Mouse (Mus musculus) Patski (cell line): ENCODE data around the gene Rps6kb2. TPM values are rescaled to one million over a fixed set of nuclear protein-coding genes. Genes with fewer than 3 reads are reported as not detected.

Experiments used
- ATAC-seq: fragments of 100-300 bp; one replicate; pipeline ENCODE4 v1.8.0; 2021
- CTCF ChIA-PET: fragments of 350-600 bp; sonication (Branson Sonifier 250); formaldehyde crosslinking; loops from one replicate; lab custom pipeline; 2022; ENCODE audit warnings: inconsistent platforms; lab: Charles Lee
- POLR2A ChIA-PET: fragments of 350-600 bp; sonication (Branson Sonifier 250); formaldehyde crosslinking; loops from one replicate; lab custom pipeline; 2022; ENCODE audit warnings: antibody characterized with exemption, inconsistent platforms; lab: Charles Lee
- DNase-seq: peaks from one replicate; pipeline ENCODE4 v3.0.0-alpha.2; 2011; ENCODE audit warnings: low read depth, low spot score
- H3K27me3 ChIP-seq: fragments of 371-371 bp; one replicate; pipeline ENCODE4 v1.5.1; 2021
- CTCF ChIP-seq: fragments of 100-300 bp; IDR thresholded peaks from one replicate; pipeline ENCODE4 v1.5.1; 2021
- in situ Hi-C: fragments of 300-500 bp; cut with MboI; formaldehyde crosslinking; loops from 3 replicates; pipeline ENCODE4 v1.11.1; 2018; ENCODE audit warnings: low pct_unique_long_range_greater_than_20kb, mixed read lengths
- polyA plus RNA-seq: library from polyadenylated mRNA; unstranded; gene quantifications from one replicate; pipeline ENCODE4 v1.2.3, GENCODE M21; 2021

Rps6kb2 gene
- polyA plus RNA-seq, 1 experiment from 2014 or later, result 43.0 TPM

DNA sequence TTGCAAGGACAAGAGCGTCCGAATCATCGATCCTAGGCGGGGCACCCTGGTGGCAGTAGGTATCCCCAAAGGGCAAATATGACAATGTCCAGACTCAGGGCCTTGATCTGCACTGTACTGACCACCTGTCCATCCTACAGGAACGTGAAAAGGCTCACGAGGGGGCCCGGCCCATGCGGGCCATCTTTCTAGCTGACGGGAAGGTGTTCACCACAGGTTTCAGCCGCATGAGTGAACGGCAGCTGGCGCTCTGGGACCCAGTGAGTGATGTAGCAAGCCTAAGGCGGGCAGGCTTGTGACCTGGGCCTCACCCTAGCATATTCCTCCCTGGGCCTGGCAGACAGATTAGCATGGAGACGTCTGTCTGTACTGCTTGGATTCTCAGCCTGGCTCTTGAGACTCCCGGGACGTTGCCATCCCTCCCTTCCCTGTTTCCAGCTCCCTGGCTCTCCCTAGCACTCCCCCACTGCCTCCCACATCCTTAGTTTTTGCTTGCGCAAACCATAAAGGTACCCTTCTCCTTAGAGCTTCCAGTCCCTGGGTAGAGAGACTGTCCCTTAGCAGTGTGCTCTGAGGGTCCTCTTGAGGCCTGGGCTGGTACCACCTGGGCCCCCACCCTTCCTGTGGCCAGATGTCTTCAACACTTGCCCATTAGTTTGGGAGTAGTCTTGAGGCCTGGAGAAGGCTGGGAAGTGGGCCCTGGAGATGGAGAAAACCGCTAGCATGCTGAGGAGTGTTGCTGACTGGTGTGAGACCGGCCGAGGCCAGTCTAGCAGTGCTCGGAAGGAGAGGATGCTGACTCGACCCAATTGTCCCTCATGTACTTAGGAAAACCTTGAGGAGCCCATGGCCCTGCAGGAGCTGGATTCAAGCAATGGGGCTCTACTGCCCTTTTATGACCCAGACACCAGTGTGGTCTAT, 12.3 kb downstream of the Rps6kb2 start:
- H3K27me3 ChIP-seq, result no peaks in the 10 kb centered on the region
- in situ Hi-C loops, result no loop called here
- ChIA-PET CTCF (no interaction called here), POLR2A (interaction anchor here (0.5 to 0.7 kb wide), 2 partner anchors 102 to 115 kb away, joined by 3 read pairs; no protein-coding TSS in a partner anchor)
- no peak for TF ChIP-seq CTCF
- ATAC-seq (no peak), DNase-seq (no peak)

DNA sequence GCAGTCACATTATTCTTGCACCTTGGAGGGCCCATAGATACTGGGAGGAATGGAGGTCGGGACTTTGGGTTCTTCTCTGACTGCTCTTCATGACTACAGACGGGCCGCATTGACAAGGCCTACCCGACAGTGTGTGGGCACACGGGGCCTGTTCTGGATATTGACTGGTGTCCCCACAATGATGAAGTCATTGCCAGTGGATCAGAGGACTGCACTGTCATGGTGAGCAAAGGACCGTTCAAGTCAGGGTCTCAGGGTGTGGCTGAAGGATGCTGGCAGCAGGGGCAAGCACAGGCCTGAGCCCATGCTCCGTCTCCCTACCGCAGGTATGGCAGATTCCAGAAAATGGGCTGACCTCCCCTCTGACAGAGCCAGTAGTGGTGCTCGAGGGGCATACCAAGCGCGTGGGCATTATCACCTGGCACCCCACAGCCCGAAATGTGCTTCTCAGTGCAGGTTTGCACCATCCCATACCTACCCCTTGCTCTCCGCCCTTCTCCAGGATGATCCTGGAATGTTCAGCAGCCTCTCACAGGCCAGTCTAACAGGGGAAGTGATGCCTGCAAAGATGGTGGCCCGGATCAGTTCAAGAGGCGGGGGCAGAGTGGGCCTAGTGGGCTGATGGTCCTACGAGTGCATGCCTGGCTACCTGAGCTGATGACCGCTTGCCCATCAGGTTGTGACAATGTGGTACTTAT, 13.2 kb downstream of the Rps6kb2 start:
- ATAC-seq (no peak), DNase-seq (no peak)
- ChIA-PET POLR2A (interaction anchor here (0.5 to 1.8 kb wide), 4 partner anchors 16 to 101 kb away, joined by 3 to 4 read pairs (median 3); partner anchors contain the start of gene Rad9a), CTCF (no interaction called here)
- in situ Hi-C loops, result no loop called here
- no peak for TF ChIP-seq CTCF
- no peaks in the 10 kb centered on the region for H3K27me3 ChIP-seq

DNA sequence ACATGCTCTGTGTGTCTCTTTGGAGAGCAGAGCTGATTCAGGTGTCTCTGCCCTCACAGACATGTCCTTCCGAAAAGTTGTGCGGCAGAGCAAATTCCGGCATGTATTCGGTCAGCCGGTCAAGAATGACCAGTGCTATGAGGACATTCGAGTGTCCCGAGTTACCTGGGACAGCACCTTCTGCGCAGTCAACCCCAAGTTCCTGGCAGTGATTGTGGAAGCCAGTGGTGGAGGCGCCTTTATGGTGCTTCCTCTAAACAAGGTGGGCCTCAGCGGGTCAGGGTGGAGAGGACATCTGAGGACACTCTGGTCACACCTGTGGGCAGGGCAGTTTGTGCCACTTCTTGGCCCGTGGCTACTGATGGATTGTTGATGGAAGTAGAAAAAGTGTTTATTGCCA, 13.9 kb downstream of the Rps6kb2 start:
- ChIA-PET CTCF (interaction anchor here (1.3 kb wide), 1 partner anchor 20 kb away, joined by 5 read pairs; no protein-coding TSS in a partner anchor), POLR2A (interaction anchor here (1.4 to 1.8 kb wide), 2 partner anchors 16 to 52 kb away, joined by 3 to 4 read pairs; partner anchors contain the start of gene Rad9a)
- in situ Hi-C loops, result no loop called here
- ATAC-seq, result no peak
- H3K27me3 ChIP-seq, result no peaks in the 10 kb centered on the region
- no peak for TF ChIP-seq CTCF
- DNase-seq, result no peak

DNA sequence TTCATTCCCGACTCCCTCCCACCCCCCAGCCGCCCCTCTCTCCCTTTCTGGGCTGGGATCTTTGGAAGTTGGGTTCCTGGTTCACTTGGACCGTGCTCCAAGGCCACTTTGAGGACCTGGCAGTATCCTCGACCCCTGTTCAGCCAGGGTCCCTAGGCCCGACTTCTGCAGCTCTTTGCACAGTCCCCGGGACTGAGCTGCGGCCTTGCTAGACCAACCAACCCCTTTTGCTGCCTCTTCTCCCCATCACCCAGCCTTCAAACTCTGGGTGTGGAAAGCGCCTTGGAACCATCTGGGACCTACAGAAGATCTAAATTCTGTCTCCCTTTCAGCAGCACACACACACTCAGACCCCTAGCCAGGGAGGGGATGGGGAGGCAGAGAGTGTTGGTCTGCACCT, 14.3 kb downstream of the Rps6kb2 start:
- TF ChIP-seq CTCF, result no peak
- no peaks in the 10 kb centered on the region for H3K27me3 ChIP-seq
- in situ Hi-C loops, result no loop called here
- POLR2A ChIA-PET, result interaction anchor here (1.4 to 1.8 kb wide), 2 partner anchors 17 to 53 kb away, joined by 3 to 4 read pairs; partner anchors contain the start of gene Rad9a
- CTCF ChIA-PET, result interaction anchor here (1.3 kb wide), 1 partner anchor 20 kb away, joined by 5 read pairs; no protein-coding TSS in a partner anchor
- ATAC-seq, result peak; percentile 2
- DNase-seq, result no peak

DNA sequence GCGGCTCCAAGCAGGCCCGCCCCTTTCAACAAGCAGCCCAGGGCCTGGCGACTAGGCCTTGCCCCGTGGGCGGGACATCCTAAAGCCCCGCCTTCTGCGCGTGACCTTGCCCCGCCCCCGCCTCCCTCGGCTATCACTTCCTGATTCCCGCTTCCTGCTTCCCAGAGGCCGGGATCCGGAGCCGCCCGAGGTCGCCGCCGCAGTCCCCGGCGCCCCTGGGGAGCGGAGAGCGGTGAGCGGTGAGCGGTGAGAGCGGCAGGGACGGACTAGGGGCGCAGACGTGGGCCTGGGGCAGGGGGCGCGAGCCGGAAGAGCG, 14.7 kb downstream of the Rps6kb2 start, which contains the start of gene Coro1b:
Gene Coro1b (plus strand): TSS at position 129 of the 316 bp plus-strand sequence.
- no peak for TF ChIP-seq CTCF
- ChIA-PET POLR2A (interaction anchor here (1.8 kb wide), 1 partner anchor 17 kb away, joined by 4 read pairs; no protein-coding TSS in a partner anchor), CTCF (interaction anchor here (1.3 kb wide), 1 partner anchor 21 kb away, joined by 5 read pairs; no protein-coding TSS in a partner anchor)
- in situ Hi-C loops, result no loop called here
- DNase-seq (no peak), ATAC-seq (peak; percentile 76)
- no peaks in the 10 kb centered on the region for H3K27me3 ChIP-seq

DNA sequence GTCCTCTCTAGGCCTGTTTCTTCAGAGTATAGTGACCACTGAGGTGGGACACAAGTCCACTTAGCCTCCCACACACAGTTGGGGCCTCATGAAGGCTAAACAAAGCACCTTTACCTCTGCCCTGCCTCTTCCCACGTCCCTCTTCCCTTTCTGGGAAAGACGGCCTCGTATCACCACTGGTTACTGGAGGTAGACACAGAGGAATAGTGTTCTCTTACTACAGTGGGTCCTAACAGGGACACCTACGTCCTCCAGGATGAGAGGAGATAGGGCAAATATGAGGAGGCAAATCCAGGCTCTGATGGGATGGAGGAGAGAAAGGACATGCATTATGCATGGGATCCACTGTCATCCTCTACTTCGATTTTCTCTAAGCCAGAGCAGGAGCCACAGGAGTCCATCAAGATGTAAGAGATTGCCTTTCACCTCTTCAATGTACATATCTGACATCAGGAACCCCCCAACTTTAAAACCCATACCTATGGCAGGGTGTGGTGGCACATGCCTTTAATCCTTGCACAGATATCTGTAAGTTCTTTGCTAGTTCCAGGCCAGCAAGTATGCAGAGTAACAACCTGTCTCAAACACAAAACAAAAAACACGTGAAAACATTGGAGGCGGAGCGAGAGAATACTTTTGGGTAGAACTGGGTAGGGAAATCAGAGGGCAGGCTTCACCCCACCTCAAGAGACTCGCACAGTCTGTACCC, 15.2 kb downstream of the Rps6kb2 start:
- no peaks in the 10 kb centered on the region for H3K27me3 ChIP-seq
- ChIA-PET CTCF (interaction anchor here (1.0 to 1.3 kb wide), 2 partner anchors 11 to 21 kb away, joined by 3 to 5 read pairs; no protein-coding TSS in a partner anchor), POLR2A (interaction anchor here (1.0 to 1.8 kb wide), 2 partner anchors 9 to 18 kb away, joined by 4 read pairs; partner anchors contain the start of gene Gpr152)
- in situ Hi-C loops, result no loop called here
- DNase-seq, result no peak
- ATAC-seq, result no peak
- no peak for TF ChIP-seq CTCF

DNA sequence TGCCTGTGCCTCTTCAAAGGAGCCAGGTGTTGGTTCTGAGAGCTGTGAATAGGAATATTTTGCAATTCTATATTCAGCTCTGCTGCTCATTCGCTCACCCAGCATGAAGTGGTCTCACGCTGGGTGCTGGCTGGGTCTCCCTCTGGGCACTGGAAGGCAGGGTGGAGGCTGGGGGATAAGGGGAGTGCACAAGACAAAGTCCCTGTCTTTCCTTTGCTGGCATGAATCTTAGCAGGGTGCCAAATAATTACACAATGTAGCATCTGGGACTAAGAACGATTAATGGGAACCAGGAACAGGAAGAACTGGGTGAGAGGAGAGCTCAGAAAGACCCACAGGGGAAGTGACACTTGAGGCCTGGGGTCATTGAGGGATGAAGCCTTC, 16.1 kb downstream of the Rps6kb2 start:
- CTCF ChIA-PET, result interaction anchor here (1.0 kb wide), 2 partner anchors 11 to 20 kb away, joined by 3 read pairs; no protein-coding TSS in a partner anchor
- POLR2A ChIA-PET, result interaction anchor here (1.0 kb wide), 1 partner anchor 8 kb away, joined by 4 read pairs; the partner anchor contains the start of gene Gpr152
- in situ Hi-C loops, result no loop called here
- ATAC-seq (no peak), DNase-seq (no peak)
- no peaks in the 10 kb centered on the region for H3K27me3 ChIP-seq
- no peak for TF ChIP-seq CTCF

DNA sequence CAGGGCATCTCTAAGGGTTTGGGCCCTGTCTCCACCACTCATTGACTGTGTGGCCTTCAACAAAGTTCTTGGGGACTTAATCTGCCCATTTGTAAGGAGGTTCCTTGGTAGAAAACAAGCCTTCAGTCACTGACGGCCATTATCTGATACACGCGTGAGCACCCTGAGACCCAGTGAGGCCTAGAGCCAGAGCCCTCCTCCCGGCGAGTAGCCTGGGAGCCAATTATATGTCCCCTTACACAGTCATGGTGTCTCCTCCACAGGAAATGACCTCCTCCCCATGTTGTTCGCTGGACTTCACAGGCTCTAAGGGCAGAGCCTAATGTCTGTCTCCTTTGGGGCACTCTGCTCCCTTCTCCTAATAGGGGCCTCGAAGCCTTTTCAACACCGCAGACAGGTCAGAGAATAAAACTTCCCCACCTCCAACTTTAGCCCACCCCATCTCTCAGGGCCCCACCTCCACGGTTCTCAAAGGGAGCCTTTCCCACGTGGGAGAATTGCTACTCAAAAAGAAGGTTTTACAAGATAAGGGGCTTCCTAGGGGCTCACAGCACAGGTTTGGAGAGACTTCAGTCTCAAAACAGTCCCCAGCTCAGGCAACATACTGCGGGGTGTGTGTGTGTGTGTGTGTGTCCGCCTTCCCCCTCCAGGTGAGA, 16.7 kb downstream of the Rps6kb2 start:
- ChIA-PET POLR2A (interaction anchor here (1.0 kb wide), 2 partner anchors 8 to 20 kb away, joined by 3 to 4 read pairs; partner anchors contain the start of gene Gpr152), CTCF (interaction anchor here (1.0 kb wide), 2 partner anchors 10 to 20 kb away, joined by 3 read pairs; no protein-coding TSS in a partner anchor)
- ATAC-seq (no peak), DNase-seq (no peak)
- TF ChIP-seq CTCF, result no peak
- in situ Hi-C loops, result no loop called here
- H3K27me3 ChIP-seq, result no peaks in the 10 kb centered on the region

DNA sequence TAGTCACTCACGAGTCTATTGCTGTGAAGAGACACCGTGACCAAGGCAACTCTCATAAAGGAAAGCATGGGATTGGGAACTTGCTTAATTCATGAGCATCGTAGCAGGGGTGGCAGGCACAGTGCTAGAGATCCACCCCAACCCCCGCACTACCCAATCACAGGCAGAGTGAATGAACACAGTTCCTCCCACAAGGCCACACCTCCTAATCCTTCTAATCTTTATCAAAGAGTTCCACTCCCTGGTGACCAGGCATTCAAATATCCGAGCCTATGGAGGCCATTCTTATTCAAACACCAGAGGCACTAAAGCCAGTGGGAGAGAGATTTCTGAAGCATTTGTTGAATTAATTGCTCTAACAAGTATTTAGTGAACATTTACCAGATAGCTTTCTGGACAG, 17.2 kb downstream of the Rps6kb2 start:
- no peak for TF ChIP-seq CTCF
- H3K27me3 ChIP-seq, result no peaks in the 10 kb centered on the region
- in situ Hi-C loops, result no loop called here
- ATAC-seq (no peak), DNase-seq (no peak)
- ChIA-PET POLR2A (interaction anchor here (1.0 kb wide), 1 partner anchor 20 kb away, joined by 3 read pairs; no protein-coding TSS in a partner anchor), CTCF (interaction anchor here (1.0 kb wide), 1 partner anchor 21 kb away, joined by 3 read pairs; no protein-coding TSS in a partner anchor)
